In genomic region chr7:101330841-101331173, GRCm38 (mm10) we compare ENCODE assay signal across 21 mouse cellular contexts. TPM values are rescaled to one million over a fixed set of nuclear protein-coding genes. Genes with fewer than 3 reads are reported as not detected.
DNase-seq lines count a peak whose midpoint lies in the region; ATAC-seq and TF ChIP-seq lines count a peak whose summit lies in the region.
"Had no signal": no experiment of that assay in that cellular context is flagged by ENCODE, and none has a peak within 500 bp of the region (broad histone marks: within the 10 kb centered on the region; RNA-seq: fewer than 3 reads in every experiment).

No protein-coding gene starts in this region.

- no peaks in the 10 kb centered on the region for H3K36me3 ChIP-seq in midbrain, postnatal 0 days (ENCODE audit: insufficient read depth, low read length)
- H3K36me3 ChIP-seq in midbrain, embryonic 15.5 days (replicated peaks): no peaks in the 10 kb centered on the region
- H3K36me3 ChIP-seq: embryonic facial prominence, embryonic 13.5 days; forebrain, embryonic 10.5 days; heart, embryonic 13.5 days; hindbrain, embryonic 15.5 days had no signal

- H3K4me2 ChIP-seq in midbrain, postnatal 0 days (ENCODE audit: low read depth, low read length, poor library complexity, severe bottlenecking): no peak overlapping the region
- H3K4me2 ChIP-seq in midbrain, embryonic 15.5 days: no peak overlapping the region
- H3K4me2 ChIP-seq: embryonic facial prominence, embryonic 13.5 days; heart, embryonic 13.5 days; hindbrain, embryonic 15.5 days had no signal

- H3K4me1 ChIP-seq in midbrain, postnatal 0 days (ENCODE audit: insufficient read depth, low read length): 0 out of 2 replicates have a peak, but pooled peaks cover 2% of the 10 kb centered on the region
- peaks cover 17% of the 10 kb centered on the region for H3K4me1 ChIP-seq in midbrain, embryonic 15.5 days
- H3K4me1 ChIP-seq in olfactory bulb, adult 2 months (ENCODE audit: control insufficient read depth, insufficient read depth, low read length): peaks cover 66% of the 10 kb centered on the region

- no peak for TF ChIP-seq POLR2A in olfactory bulb, adult 2 months (IDR thresholded peaks at IDR 0.05; ENCODE audit: insufficient read depth, low read depth, low read length)

- peak; percentile 8 for DNase-seq in midbrain, postnatal 0 days (ENCODE audit: low spot score)
- DNase-seq in brain, adult 2 months (ENCODE audit: low read depth, low spot score): peak; percentile 82
- DNase-seq in cerebellum, adult 9-10 months: peak; percentile 85
- no peak for DNase-seq in right cerebral cortex, adult 2 months (ENCODE audit: low spot score in 2 of 2)
- DNase-seq: gastrocnemius, adult 2 months; heart, adult 18-20 months; heart, postnatal 36 days; kidney, adult 18-20 months; lung, adult 18-20 months; lung, postnatal 14 days; midbrain, embryonic 14.5 days; thymus, postnatal 25 days had no signal

- H3K9me3 ChIP-seq in midbrain, postnatal 0 days (ENCODE audit: low read length): no peaks in the 10 kb centered on the region
- no peaks in the 10 kb centered on the region for H3K9me3 ChIP-seq in midbrain, embryonic 15.5 days
- H3K9me3 ChIP-seq: embryonic facial prominence, embryonic 13.5 days; forebrain, embryonic 10.5 days; heart, embryonic 13.5 days; hindbrain, embryonic 15.5 days had no signal

- H3K9ac ChIP-seq in midbrain, postnatal 0 days (replicated peaks; ENCODE audit: low read length, poor library complexity, severe bottlenecking): no peak overlapping the region
- H3K9ac ChIP-seq in midbrain, embryonic 15.5 days: no peak overlapping the region
- H3K9ac ChIP-seq: embryonic facial prominence, embryonic 13.5 days; hindbrain, embryonic 15.5 days had no signal

- no peaks in the 10 kb centered on the region for H3K27me3 ChIP-seq in midbrain, postnatal 0 days (ENCODE audit: insufficient read depth, low read length)
- H3K27me3 ChIP-seq in midbrain, embryonic 15.5 days (replicated peaks): no peaks in the 10 kb centered on the region
- H3K27me3 ChIP-seq: embryonic facial prominence, embryonic 13.5 days; hindbrain, embryonic 15.5 days had no signal

- TF ChIP-seq CTCF in midbrain, postnatal 0 days (IDR thresholded peaks at IDR 0.05): no peak
- no peak for TF ChIP-seq CTCF in olfactory bulb, adult 2 months (IDR thresholded peaks at IDR 0.05; ENCODE audit: insufficient read depth, low read depth, low read length)

- WGBS in midbrain, postnatal 0 days: 82% methylated on average over 4 of the region's 4 CpGs
- WGBS in midbrain, embryonic 15.5 days: 75% methylated on average over 4 of the region's 4 CpGs
- 68% methylated on average over 4 of the region's 4 CpGs for WGBS in olfactory bulb, adult 2 months

- ATAC-seq in midbrain, postnatal 0 days (ENCODE audit: low FRiP score): no peak
- ATAC-seq in midbrain, embryonic 15.5 days (replicated peaks): no peak
- ATAC-seq in erythroblast, adult 5-6 weeks (replicated peaks; ENCODE audit: low FRiP score, poor library complexity, severe bottlenecking): no peak
- ATAC-seq: CD4-positive, CD25-positive, alpha-beta regulatory T cell, adult 4 months had no signal

- H3K27ac ChIP-seq in midbrain, postnatal 0 days (ENCODE audit: low read depth, low read length): no peak overlapping the region
- no peak overlapping the region for H3K27ac ChIP-seq in midbrain, embryonic 15.5 days
- H3K27ac ChIP-seq in olfactory bulb, adult 2 months (ENCODE audit: insufficient read depth, low read depth, low read length): peak overlapping the region; percentile 98
- H3K27ac ChIP-seq: embryonic facial prominence, embryonic 13.5 days; forebrain, embryonic 10.5 days; gastrocnemius, adult 2 months; heart, embryonic 13.5 days; hindbrain, embryonic 15.5 days; kidney, postnatal 0 days had no signal

- no peak overlapping the region for H3K4me3 ChIP-seq in midbrain, postnatal 0 days (ENCODE audit: low read depth, low read length)
- no peak overlapping the region for H3K4me3 ChIP-seq in midbrain, embryonic 15.5 days
- H3K4me3 ChIP-seq in olfactory bulb, adult 2 months (ENCODE audit: insufficient read depth, low read depth, low read length): no peak overlapping the region
- H3K4me3 ChIP-seq: embryonic facial prominence, embryonic 13.5 days; forebrain, embryonic 10.5 days; gastrocnemius, adult 2 months; heart, embryonic 13.5 days; hindbrain, embryonic 15.5 days had no signal

RNA-seq across cellular contexts. Expression of gene Stard10, which starts 13.9 kb away (rescaled TPM):
- total RNA-seq in midbrain, postnatal 0 days (2014; rRNA removed): 21.5 and 47.7 TPM in 2 replicates
- 11.0 and 12.1 TPM in 2 replicates for polyA plus RNA-seq in midbrain, postnatal 0 days (2015; fragmentation: Nextera tagmentation; extraction: Ambion mirVana)
- polyA plus RNA-seq in midbrain, embryonic 15.5 days (2015; fragmentation: Nextera tagmentation; extraction: Ambion mirVana): 8.7 and 9.6 TPM in 2 replicates
- polyA plus RNA-seq in olfactory bulb, adult 2 months (2012; ENCODE audit: insufficient read depth, insufficient read length, low replicate concordance, missing spikeins): not detected in 2 replicates
- 37.4 and 49.8 TPM in 2 replicates for total RNA-seq in erythroblast, adult 5-6 weeks (2015; ENCODE audit: low replicate concordance)
- total RNA-seq in erythroblast, adult 5-6 weeks (2017; ENCODE audit: low replicate concordance): 24.4 and 39.0 TPM in 2 replicates

RNA-seq across cellular contexts. Expression of gene Arap1, which starts 17.1 kb away (rescaled TPM):
- 12.3 and 30.0 TPM in 2 replicates for total RNA-seq in midbrain, postnatal 0 days (2014; rRNA removed)
- 6.9 and 8.9 TPM in 2 replicates for polyA plus RNA-seq in midbrain, postnatal 0 days (2015; fragmentation: Nextera tagmentation; extraction: Ambion mirVana)
- 10.4 and 10.6 TPM in 2 replicates for polyA plus RNA-seq in midbrain, embryonic 15.5 days (2015; fragmentation: Nextera tagmentation; extraction: Ambion mirVana)
- not detected in 2 replicates for polyA plus RNA-seq in olfactory bulb, adult 2 months (2012; ENCODE audit: insufficient read depth, insufficient read length, low replicate concordance, missing spikeins)
- 24.2 and 26.5 TPM in 2 replicates for total RNA-seq in erythroblast, adult 5-6 weeks (2015; ENCODE audit: low replicate concordance)
- total RNA-seq in erythroblast, adult 5-6 weeks (2017; ENCODE audit: low replicate concordance): 8.3 and 24.5 TPM in 2 replicates

RNA-seq across cellular contexts. Expression of gene Atg16l2, which starts 28.8 kb away (rescaled TPM):
- 17.0 and 31.5 TPM in 2 replicates for total RNA-seq in midbrain, postnatal 0 days (2014; rRNA removed)
- 22.4 and 22.6 TPM in 2 replicates for polyA plus RNA-seq in midbrain, postnatal 0 days (2015; fragmentation: Nextera tagmentation; extraction: Ambion mirVana)
- polyA plus RNA-seq in midbrain, embryonic 15.5 days (2015; fragmentation: Nextera tagmentation; extraction: Ambion mirVana): 26.1 and 26.9 TPM in 2 replicates
- polyA plus RNA-seq in olfactory bulb, adult 2 months (2012; ENCODE audit: insufficient read depth, insufficient read length, low replicate concordance, missing spikeins): not detected in 2 replicates
- 1.7 and 3.3 TPM in 2 replicates for total RNA-seq in erythroblast, adult 5-6 weeks (2015; ENCODE audit: low replicate concordance)
- total RNA-seq in erythroblast, adult 5-6 weeks (2017; ENCODE audit: low replicate concordance): 0.70 and 1.2 TPM in 2 replicates

Comparison
In these comparisons a context has a peak if more than half of its experiments do, and no peak if none do; other contexts are left out.
1. DNase-seq: peak in midbrain, postnatal 0 days (single experiment), brain, adult 2 months (single experiment) and cerebellum, adult 9-10 months (single experiment); none in right cerebral cortex, adult 2 months (0 of 2).